26 mouse cellular contexts compared by ENCODE assay signal in genomic region chr9:56234561-56234960, GRCm38 (mm10).
DNase-seq lines count a peak whose midpoint lies in the region; ATAC-seq lines count a peak whose summit lies in the region.
"Had no signal": no experiment of that assay in that cellular context is flagged by ENCODE, and none has a peak within 500 bp of the region (broad histone marks: within the 10 kb centered on the region; RNA-seq: fewer than 3 reads in every experiment).

No protein-coding gene starts in this region.

- H3K9ac ChIP-seq in heart, embryonic 12.5 days: no peak overlapping the region
- no peak overlapping the region for H3K9ac ChIP-seq in intestine, embryonic 16.5 days (ENCODE audit: low read depth, low read length)
- no peak overlapping the region for H3K9ac ChIP-seq in intestine, embryonic 15.5 days
- no peak overlapping the region for H3K9ac ChIP-seq in embryonic facial prominence, embryonic 12.5 days
- no peak overlapping the region for H3K9ac ChIP-seq in embryonic facial prominence, embryonic 15.5 days
- H3K9ac ChIP-seq: forebrain, embryonic 12.5 days; midbrain, embryonic 13.5 days; neural tube, embryonic 12.5 days had no signal

- H3K27me3 ChIP-seq in heart, embryonic 12.5 days (replicated peaks): no peaks in the 10 kb centered on the region
- no peaks in the 10 kb centered on the region for H3K27me3 ChIP-seq in intestine, embryonic 16.5 days (replicated peaks; ENCODE audit: control insufficient read depth, insufficient read depth, low read length)
- H3K27me3 ChIP-seq in intestine, embryonic 15.5 days (replicated peaks): no peaks in the 10 kb centered on the region
- no peaks in the 10 kb centered on the region for H3K27me3 ChIP-seq in embryonic facial prominence, embryonic 12.5 days
- H3K27me3 ChIP-seq in embryonic facial prominence, embryonic 15.5 days: no peaks in the 10 kb centered on the region
- H3K27me3 ChIP-seq: CH12.LX; forebrain, embryonic 12.5 days; midbrain, embryonic 13.5 days; neural tube, embryonic 12.5 days had no signal

- no peaks in the 10 kb centered on the region for H3K36me3 ChIP-seq in heart, embryonic 12.5 days
- H3K36me3 ChIP-seq in intestine, embryonic 16.5 days (ENCODE audit: control insufficient read depth, insufficient read depth, low read length): no peaks in the 10 kb centered on the region; the same call in 1 of the 2 replicates
- H3K36me3 ChIP-seq in intestine, embryonic 15.5 days: no peaks in the 10 kb centered on the region
- no peaks in the 10 kb centered on the region for H3K36me3 ChIP-seq in embryonic facial prominence, embryonic 12.5 days
- H3K36me3 ChIP-seq in embryonic facial prominence, embryonic 15.5 days: no peaks in the 10 kb centered on the region
- H3K36me3 ChIP-seq: forebrain, embryonic 12.5 days; midbrain, embryonic 13.5 days; neural tube, embryonic 12.5 days had no signal

- H3K4me1 ChIP-seq in heart, embryonic 12.5 days (replicated peaks): peaks cover 63% of the 10 kb centered on the region
- peaks cover 10% of the 10 kb centered on the region; the same call in 1 of the 2 replicates for H3K4me1 ChIP-seq in intestine, embryonic 16.5 days (ENCODE audit: control insufficient read depth, insufficient read depth, low read length)
- H3K4me1 ChIP-seq in intestine, embryonic 15.5 days (replicated peaks): peaks cover 2% of the 10 kb centered on the region; the same call in 1 of the 2 replicates
- H3K4me1 ChIP-seq in embryonic facial prominence, embryonic 12.5 days: peaks cover 19% of the 10 kb centered on the region
- peaks cover 13% of the 10 kb centered on the region for H3K4me1 ChIP-seq in embryonic facial prominence, embryonic 15.5 days
- H3K4me1 ChIP-seq: midbrain, embryonic 13.5 days; neural tube, embryonic 12.5 days had no signal

- no peak for DNase-seq in heart, postnatal 25 days (ENCODE audit: low spot score)
- DNase-seq in ovary, adult 18-20 months (ENCODE audit: low spot score): no peak
- DNase-seq: adrenal gland, adult 2 months; B cell, adult 2 months; cerebellum, adult 18-20 months; cerebellum, postnatal 14 days; kidney, adult 18-20 months; kidney, postnatal 4 days; layer of hippocampus, adult 9-11 months; left cerebral cortex, postnatal 4 days; lung, adult 18-20 months; retina, postnatal 1 day; right cerebral cortex, postnatal 25 days; spleen, adult 18-20 months had no signal

- no peaks in the 10 kb centered on the region for H3K9me3 ChIP-seq in heart, embryonic 12.5 days (replicated peaks)
- no peaks in the 10 kb centered on the region for H3K9me3 ChIP-seq in intestine, embryonic 16.5 days (ENCODE audit: control insufficient read depth, low read length)
- H3K9me3 ChIP-seq in intestine, embryonic 15.5 days: no peaks in the 10 kb centered on the region
- no peaks in the 10 kb centered on the region for H3K9me3 ChIP-seq in embryonic facial prominence, embryonic 12.5 days
- no peaks in the 10 kb centered on the region for H3K9me3 ChIP-seq in embryonic facial prominence, embryonic 15.5 days (replicated peaks)
- H3K9me3 ChIP-seq: forebrain, embryonic 12.5 days; G1E; midbrain, embryonic 13.5 days; neural tube, embryonic 12.5 days had no signal

- H3K4me2 ChIP-seq in heart, embryonic 12.5 days: 0 out of 2 replicates have a peak overlapping the region, but pooled peaks have one; percentile 31
- no peak overlapping the region for H3K4me2 ChIP-seq in intestine, embryonic 16.5 days (ENCODE audit: low read depth, low read length)
- H3K4me2 ChIP-seq in intestine, embryonic 15.5 days (replicated peaks): no peak overlapping the region
- no peak overlapping the region for H3K4me2 ChIP-seq in embryonic facial prominence, embryonic 12.5 days (replicated peaks)
- no peak overlapping the region for H3K4me2 ChIP-seq in embryonic facial prominence, embryonic 15.5 days (replicated peaks)
- H3K4me2 ChIP-seq: forebrain, embryonic 12.5 days; liver, embryonic 11.5 days; midbrain, embryonic 13.5 days; neural tube, embryonic 12.5 days had no signal

- no peak for ATAC-seq in heart, embryonic 12.5 days (ENCODE audit: insufficient number of reproducible peaks, low FRiP score)
- no peak for ATAC-seq in intestine, embryonic 16.5 days
- ATAC-seq in intestine, embryonic 15.5 days: no peak
- no peak for ATAC-seq in embryonic facial prominence, embryonic 12.5 days (ENCODE audit: insufficient number of reproducible peaks, insufficient read depth, low FRiP score, low TSS enrichment)
- no peak for ATAC-seq in embryonic facial prominence, embryonic 15.5 days (ENCODE audit: insufficient number of reproducible peaks, low FRiP score, low TSS enrichment, low read depth)
- ATAC-seq: midbrain, embryonic 13.5 days had no signal

- 58% methylated on average over 3 of the region's 3 CpGs for WGBS in heart, embryonic 12.5 days
- WGBS in intestine, embryonic 16.5 days: 79% methylated on average over 3 of the region's 3 CpGs
- 57% methylated on average over 3 of the region's 3 CpGs for WGBS in intestine, embryonic 15.5 days
- WGBS in embryonic facial prominence, embryonic 12.5 days: 69% methylated on average over 3 of the region's 3 CpGs
- 38% methylated on average over 3 of the region's 3 CpGs for WGBS in embryonic facial prominence, embryonic 15.5 days

- peak overlapping the region; percentile 86 for H3K27ac ChIP-seq in heart, embryonic 12.5 days (ENCODE audit: poor library complexity, severe bottlenecking)
- 0 out of 2 replicates have a peak overlapping the region, but pooled peaks have one; percentile 7 for H3K27ac ChIP-seq in intestine, embryonic 16.5 days (ENCODE audit: low read length)
- no peak overlapping the region for H3K27ac ChIP-seq in intestine, embryonic 15.5 days
- H3K27ac ChIP-seq in embryonic facial prominence, embryonic 12.5 days: 0 out of 2 replicates have a peak overlapping the region, but pooled peaks have one; percentile 20
- H3K27ac ChIP-seq in embryonic facial prominence, embryonic 15.5 days (replicated peaks): 0 out of 2 replicates have a peak overlapping the region, but pooled peaks have one; percentile 55
- H3K27ac ChIP-seq: forebrain, embryonic 12.5 days; midbrain, embryonic 13.5 days; neural tube, embryonic 12.5 days had no signal

- no peak overlapping the region for H3K4me3 ChIP-seq in heart, embryonic 12.5 days
- no peak overlapping the region for H3K4me3 ChIP-seq in intestine, embryonic 16.5 days (ENCODE audit: low read length)
- no peak overlapping the region for H3K4me3 ChIP-seq in intestine, embryonic 15.5 days (replicated peaks)
- H3K4me3 ChIP-seq in embryonic facial prominence, embryonic 12.5 days: no peak overlapping the region
- H3K4me3 ChIP-seq in embryonic facial prominence, embryonic 15.5 days (replicated peaks): no peak overlapping the region
- H3K4me3 ChIP-seq: forebrain, embryonic 12.5 days; left cerebral cortex, adult 2 months; midbrain, embryonic 13.5 days; neural tube, embryonic 12.5 days had no signal

- intact Hi-C loops in heart, postnatal 25 days (cut with DNase I): no loop called here
